Mouse (Mus musculus) midbrain, embryonic 11.5 days (tissue): ENCODE results near the gene Pde2a. TPM values are rescaled to one million over a fixed set of nuclear protein-coding genes. Genes with fewer than 3 reads are reported as not detected.

Source experiments
- ATAC-seq: fragments of 200-750 bp; cut with Nextera tagmentation; 2 replicates; pipeline ENCODE4 v1.8.0; 2017; ENCODE audit warnings: moderate TSS enrichment, moderate library complexity; ENCODE audit not compliant: low FRiP score
- DNase-seq: peaks from one replicate; pipeline ENCODE4 v3.0.0; 2015; ENCODE audit warnings: low spot score; ENCODE audit errors: missing footprints
- H3K27ac ChIP-seq: fragments of 300-500 bp; sonication (generic); 2 replicates; pipeline ENCODE4 v1.5.1; 2014; ENCODE audit warnings: low read depth, low read length
- H3K27me3 ChIP-seq: fragments of 300-500 bp; sonication (generic); 2 replicates; pipeline ENCODE4 v1.6.1; 2014; ENCODE audit warnings: mild to moderate bottlenecking, low read length, moderate library complexity, mixed read lengths; ENCODE audit not compliant: control insufficient read depth, insufficient read depth
- H3K36me3 ChIP-seq: fragments of 300-500 bp; sonication (generic); 2 replicates; pipeline ENCODE4 v1.6.1; 2014; ENCODE audit warnings: mild to moderate bottlenecking, low read length, moderate library complexity, mixed read lengths; ENCODE audit not compliant: control insufficient read depth, insufficient read depth
- H3K4me1 ChIP-seq: fragments of 300-500 bp; sonication (generic); 2 replicates; pipeline ENCODE4 v1.6.1; 2014; ENCODE audit warnings: low read length; ENCODE audit not compliant: control insufficient read depth, insufficient read depth
- H3K4me2 ChIP-seq: fragments of 300-500 bp; sonication (generic); 2 replicates; pipeline ENCODE4 v1.6.1; 2014; ENCODE audit warnings: mild to moderate bottlenecking, moderate library complexity
- H3K4me3 ChIP-seq: fragments of 300-500 bp; sonication (generic); 2 replicates; pipeline ENCODE4 v1.5.1; 2014; ENCODE audit warnings: low read depth, low read length
- H3K9ac ChIP-seq: fragments of 300-500 bp; sonication (generic); 2 replicates; pipeline ENCODE4 v1.6.1; 2014; ENCODE audit warnings: low read length
- H3K9me3 ChIP-seq: fragments of 300-500 bp; sonication (generic); 2 replicates; pipeline ENCODE4 v1.6.1; 2016; ENCODE audit warnings: low read length; ENCODE audit not compliant: control insufficient read depth
- WGBS: fragments of 180-500 bp; shearing (Covaris S2); extraction: QIAGEN DNeasy Blood & Tissue Kit; methylation state at CpG from one replicate; pipeline ENCODE4 v1.1.7; 2014; 5-methylcytosine and 5-hydroxymethylcytosine counted together
- polyA plus RNA-seq: library from polyadenylated mRNA; unstranded; fragments of >200 nt; fragmentation: Nextera tagmentation; extraction: Ambion mirVana; gene quantifications from 2 replicates; pipeline ENCODE4 v1.2.1, GENCODE M21; 2014

The Pde2a gene
- polyA plus RNA-seq, 1 experiment from 2014 or later: 13.0 TPM

- H3K36me3 ChIP-seq: no peaks in the 10 kb centered on the region
- H3K4me3 ChIP-seq: no peak overlapping the region
- no peak overlapping the region for H3K9ac ChIP-seq
- WGBS: 29% methylated on average over 8 of the region's 8 CpGs
- H3K4me2 ChIP-seq: no peak overlapping the region
- DNase-seq (peak; percentile 87), ATAC-seq (no peak)
- no peak overlapping the region for H3K27ac ChIP-seq
- peaks cover 3% of the 10 kb centered on the region; the same call in 1 of the 2 replicates for H3K27me3 ChIP-seq
- no peaks in the 10 kb centered on the region for H3K9me3 ChIP-seq
- peaks cover 4% of the 10 kb centered on the region; the same call in 1 of the 2 replicates for H3K4me1 ChIP-seq
Observed at GRCm38 (mm10) chr7:101503351-101503750, 81.9 kb downstream of the Pde2a start.

DNA sequence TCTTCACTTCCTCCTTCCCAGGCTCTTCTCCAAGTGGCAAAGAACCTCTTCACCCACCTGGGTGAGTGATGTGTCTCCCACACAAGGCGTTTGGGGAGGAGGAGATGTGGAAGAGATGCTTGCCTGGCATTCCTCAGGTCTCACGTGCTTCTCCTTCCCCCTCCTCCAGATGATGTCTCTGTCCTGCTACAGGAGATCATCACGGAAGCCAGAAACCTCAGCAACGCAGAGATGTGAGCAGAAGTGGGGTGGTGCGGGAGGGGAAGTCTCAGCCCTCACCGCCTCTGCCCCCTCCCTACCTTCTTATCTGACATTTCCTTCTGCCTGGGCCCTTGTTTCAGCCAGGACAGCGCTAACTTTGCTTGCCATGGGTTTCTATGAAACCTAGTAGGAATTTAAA lies 82.3 kb downstream of the Pde2a start:
- no peak overlapping the region for H3K4me2 ChIP-seq
- H3K27me3 ChIP-seq: peaks cover 3% of the 10 kb centered on the region; the same call in 1 of the 2 replicates
- ATAC-seq (no peak), DNase-seq (no peak)
- H3K36me3 ChIP-seq: no peaks in the 10 kb centered on the region
- no peak overlapping the region for H3K27ac ChIP-seq
- no peak overlapping the region for H3K9ac ChIP-seq
- H3K4me1 ChIP-seq: peaks cover 4% of the 10 kb centered on the region; the same call in 1 of the 2 replicates
- H3K9me3 ChIP-seq: no peaks in the 10 kb centered on the region
- WGBS: 34% methylated on average over 7 of the region's 7 CpGs
- no peak overlapping the region for H3K4me3 ChIP-seq

DNA sequence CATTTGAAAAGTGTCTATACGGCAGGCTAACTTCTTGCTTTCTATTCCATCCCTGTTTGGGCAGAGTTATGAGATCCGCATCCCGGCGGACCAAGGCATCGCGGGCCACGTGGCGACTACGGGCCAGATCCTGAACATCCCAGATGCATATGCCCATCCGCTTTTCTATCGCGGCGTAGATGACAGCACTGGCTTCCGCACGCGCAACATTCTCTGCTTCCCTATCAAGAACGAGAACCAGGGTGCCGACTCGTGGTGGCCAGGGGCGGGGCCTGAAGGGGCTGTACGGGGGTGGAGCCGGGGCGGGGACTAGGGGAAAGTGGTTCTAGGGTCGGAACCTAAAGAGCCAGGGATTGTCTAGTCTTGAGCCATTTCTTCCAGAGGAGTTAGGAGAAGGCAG lies 83.0 kb downstream of the Pde2a start:
- Histone ChIP-seq H3K36me3 (no peaks in the 10 kb centered on the region), H3K4me2 (peak overlapping the region; percentile 58), H3K4me1 (peaks cover 4% of the 10 kb centered on the region; the same call in 1 of the 2 replicates), H3K9me3 (no peaks in the 10 kb centered on the region), H3K9ac (no peak overlapping the region), H3K27me3 (peaks cover 3% of the 10 kb centered on the region; the same call in 1 of the 2 replicates), H3K4me3 (peak overlapping the region; percentile 21), H3K27ac (no peak overlapping the region)
- peak; percentile 88 for DNase-seq
- WGBS: 5% methylated on average over 24 of the region's 24 CpGs
- peak; percentile 66 for ATAC-seq

GRCm38 (mm10) chr7:101509212-101509611 lies 87.7 kb downstream of the Pde2a start:
- no peaks in the 10 kb centered on the region for H3K36me3 ChIP-seq
- 0 out of 2 replicates have a peak, but pooled peaks cover 3% of the 10 kb centered on the region for H3K27me3 ChIP-seq
- H3K4me3 ChIP-seq: no peak overlapping the region
- H3K4me2 ChIP-seq: no peak overlapping the region
- H3K4me1 ChIP-seq: peaks cover 4% of the 10 kb centered on the region
- 60% methylated on average over 2 of the region's 2 CpGs for WGBS
- H3K9me3 ChIP-seq: no peaks in the 10 kb centered on the region
- no peak overlapping the region for H3K9ac ChIP-seq
- DNase-seq: no peak
- ATAC-seq: 0 out of 2 replicates have a peak, but pooled peaks have one; percentile 27
- H3K27ac ChIP-seq: no peak overlapping the region

DNA sequence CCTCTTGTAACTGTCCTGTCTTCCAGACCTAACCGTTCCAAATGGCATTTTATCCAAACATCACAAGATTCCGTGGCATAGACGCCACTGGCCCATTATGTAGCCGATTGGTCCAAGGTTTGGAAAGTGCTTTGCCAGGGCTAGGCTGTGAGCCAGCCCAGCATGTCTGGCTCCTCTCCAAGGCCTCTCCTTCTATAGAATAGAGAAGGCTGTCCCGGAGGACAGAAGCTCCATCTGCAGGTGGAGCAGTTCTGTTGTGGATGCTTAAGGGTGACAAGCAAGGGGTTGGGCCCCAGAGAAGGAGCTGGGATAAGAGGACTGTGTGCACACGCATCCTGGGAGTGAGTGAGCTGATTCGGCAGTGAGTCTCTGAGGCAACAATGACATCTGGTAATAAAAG lies 92.2 kb downstream of the Pde2a start:
- H3K36me3 ChIP-seq: no peaks in the 10 kb centered on the region
- H3K4me1 ChIP-seq: no peaks in the 10 kb centered on the region; the same call in 1 of the 2 replicates
- ATAC-seq (no peak), DNase-seq (no peak)
- H3K4me3 ChIP-seq: no peak overlapping the region
- H3K27ac ChIP-seq: no peak overlapping the region
- no peaks in the 10 kb centered on the region for H3K27me3 ChIP-seq
- no peak overlapping the region for H3K9ac ChIP-seq
- 83% methylated on average over 7 of the region's 7 CpGs for WGBS
- H3K4me2 ChIP-seq: no peak overlapping the region
- H3K9me3 ChIP-seq: no peaks in the 10 kb centered on the region

DNA sequence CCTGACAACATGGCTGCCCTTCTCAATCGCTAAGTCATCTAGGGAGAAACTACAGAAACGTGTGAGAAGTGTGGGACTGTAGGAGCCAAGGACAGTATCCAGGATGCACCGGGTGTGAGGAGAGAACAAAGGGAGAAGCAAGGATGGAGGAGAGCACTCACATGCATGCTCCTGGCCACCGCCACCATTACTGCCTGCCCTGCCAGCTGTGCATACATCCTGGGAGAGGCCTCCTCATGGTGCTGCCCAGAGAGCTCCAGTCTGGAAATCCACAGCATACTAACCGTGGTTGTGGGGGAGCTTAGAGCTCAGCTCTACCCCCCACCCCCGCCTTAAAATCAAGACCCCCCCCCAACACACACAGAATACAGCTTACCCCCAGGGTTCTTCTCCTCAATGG lies 93.3 kb downstream of the Pde2a start:
- H3K27me3 ChIP-seq: no peaks in the 10 kb centered on the region
- no peaks in the 10 kb centered on the region; the same call in 1 of the 2 replicates for H3K4me1 ChIP-seq
- WGBS: 81% methylated on average over 6 of the region's 6 CpGs
- ATAC-seq: peak; percentile 48; the same call in 1 of the 2 replicates
- H3K9ac ChIP-seq: no peak overlapping the region
- no peak for DNase-seq
- H3K4me2 ChIP-seq: no peak overlapping the region
- no peak overlapping the region for H3K4me3 ChIP-seq
- no peaks in the 10 kb centered on the region for H3K9me3 ChIP-seq
- no peaks in the 10 kb centered on the region for H3K36me3 ChIP-seq
- H3K27ac ChIP-seq: no peak overlapping the region

DNA sequence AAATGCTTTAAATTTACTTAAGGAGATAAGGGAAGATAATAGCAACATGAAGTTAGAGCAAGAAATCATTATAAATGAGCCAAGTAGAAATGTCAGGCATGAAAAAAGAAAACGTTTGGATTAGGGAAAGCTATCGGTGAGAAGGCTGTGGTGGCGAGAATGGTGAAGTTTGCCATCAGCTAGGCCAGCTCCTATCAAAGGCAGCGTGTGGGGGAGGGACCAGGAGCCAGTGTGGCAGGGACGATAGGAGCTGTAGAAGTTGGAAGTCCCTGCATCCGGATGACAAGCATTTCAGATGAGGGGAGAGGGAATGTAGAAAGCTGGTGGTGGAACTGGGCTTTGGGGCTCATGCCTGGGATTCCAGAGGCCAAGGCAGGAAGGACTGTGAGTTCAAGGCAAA lies 93.8 kb downstream of the Pde2a start:
- DNase-seq (no peak), ATAC-seq (no peak)
- WGBS: 58% methylated on average over 6 of the region's 6 CpGs

DNA sequence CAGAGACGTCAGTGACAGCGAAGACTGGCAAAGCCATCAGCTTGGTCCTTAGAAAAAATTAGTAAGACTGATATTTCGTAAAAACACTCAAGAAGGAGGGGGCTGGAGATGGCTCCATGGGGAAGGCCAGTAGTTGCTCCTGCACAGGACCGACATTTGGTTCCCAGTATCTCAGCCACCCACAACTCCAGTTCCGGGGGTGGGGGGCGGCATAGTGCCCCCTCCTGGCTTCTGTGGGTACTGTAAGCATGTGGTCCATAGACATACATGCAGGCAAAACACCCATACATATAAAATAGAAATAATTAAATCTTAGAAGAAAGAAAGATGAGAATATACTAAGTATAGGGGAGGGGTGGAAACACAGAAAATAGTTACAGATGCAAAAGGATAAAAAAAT lies 95.0 kb downstream of the Pde2a start:
- no peaks in the 10 kb centered on the region for H3K27me3 ChIP-seq
- DNase-seq (no peak), ATAC-seq (no peak)
- no peak overlapping the region for H3K4me3 ChIP-seq
- no peak overlapping the region for H3K9ac ChIP-seq
- no peaks in the 10 kb centered on the region for H3K36me3 ChIP-seq
- 67% methylated on average over 6 of the region's 6 CpGs for WGBS
- no peaks in the 10 kb centered on the region for H3K9me3 ChIP-seq
- no peak overlapping the region for H3K27ac ChIP-seq
- H3K4me2 ChIP-seq: no peak overlapping the region
- no peaks in the 10 kb centered on the region; the same call in 1 of the 2 replicates for H3K4me1 ChIP-seq

More for the DNA sequence above, 93.8 kb downstream of the Pde2a start:
- H3K36me3 ChIP-seq: no peaks in the 10 kb centered on the region
- H3K9me3 ChIP-seq: no peaks in the 10 kb centered on the region
- H3K4me2 ChIP-seq: no peak overlapping the region
- no peaks in the 10 kb centered on the region for H3K27me3 ChIP-seq
- no peak overlapping the region for H3K9ac ChIP-seq
- no peak overlapping the region for H3K4me3 ChIP-seq
- no peaks in the 10 kb centered on the region; the same call in 1 of the 2 replicates for H3K4me1 ChIP-seq
- H3K27ac ChIP-seq: no peak overlapping the region

DNA sequence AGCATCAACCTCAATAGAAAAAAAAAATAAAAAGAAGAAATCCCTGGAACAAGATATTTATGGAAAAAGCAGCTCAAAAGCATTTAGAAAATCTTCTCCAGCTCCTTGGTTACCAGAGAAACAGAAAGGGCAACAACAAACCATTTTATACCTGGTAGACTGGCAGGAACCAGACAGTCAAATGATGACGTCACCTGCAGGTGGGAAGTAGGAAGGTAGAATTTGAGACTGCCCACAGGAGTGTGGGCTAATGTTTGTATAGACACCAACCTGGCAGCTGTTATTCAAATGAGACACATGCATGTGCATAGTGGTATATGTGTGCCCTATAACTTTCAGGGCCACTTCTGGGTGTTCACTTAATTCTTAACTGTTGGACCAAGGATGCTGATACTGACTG lies 100.2 kb downstream of the Pde2a start:
- 82% methylated on average over 1 of the region's 1 CpGs for WGBS
- no peaks in the 10 kb centered on the region for H3K9me3 ChIP-seq
- no peak overlapping the region for H3K4me3 ChIP-seq
- no peaks in the 10 kb centered on the region for H3K36me3 ChIP-seq
- ATAC-seq: no peak
- no peak overlapping the region for H3K9ac ChIP-seq
- H3K27ac ChIP-seq: no peak overlapping the region
- H3K27me3 ChIP-seq: no peaks in the 10 kb centered on the region
- no peaks in the 10 kb centered on the region for H3K4me1 ChIP-seq
- no peak overlapping the region for H3K4me2 ChIP-seq
- DNase-seq: no peak
